ENCODE assay signal across 8 mouse cellular contexts in the genomic region with DNA sequence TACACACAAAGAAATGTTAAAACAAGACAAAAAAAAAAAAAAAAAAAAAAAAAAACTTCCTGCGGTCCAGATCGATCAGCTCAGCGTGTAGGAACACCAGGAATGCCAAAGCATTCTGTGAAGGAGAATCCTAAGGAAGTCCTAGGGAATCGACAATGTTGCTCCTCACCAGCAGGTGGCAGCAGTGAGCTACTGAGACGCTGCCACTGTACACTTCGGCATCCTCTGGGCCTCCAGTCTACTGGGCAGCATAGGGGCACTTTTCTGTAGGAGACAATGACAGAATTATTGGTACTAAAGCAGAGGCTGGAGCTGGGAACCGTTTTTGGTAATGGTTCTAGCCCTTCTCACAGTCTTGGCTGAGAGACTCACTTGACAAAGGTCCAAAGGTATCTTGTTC. TPM values are rescaled to one million over a fixed set of nuclear protein-coding genes. Genes with fewer than 3 reads are reported as not detected.
DNase-seq lines count a peak whose midpoint lies in the region; ATAC-seq and TF ChIP-seq lines count a peak whose summit lies in the region.

No protein-coding gene starts in this region.

- no peaks in the 10 kb centered on the region for H3K79me2 ChIP-seq in CH12.LX (replicated peaks; ENCODE audit: control insufficient read depth, extremely low read depth, insufficient read depth, poor library complexity, severe bottlenecking)

- TF ChIP-seq RAD21 in CH12.LX (IDR thresholded peaks at IDR 0.05; ENCODE audit: low read depth, low read length), result peak; percentile 94

- peaks cover 7% of the 10 kb centered on the region for H3K27me3 ChIP-seq in CH12.LX (replicated peaks)
- H3K27me3 ChIP-seq in forebrain, embryonic 13.5 days, result peaks cover 13% of the 10 kb centered on the region
- H3K27me3 ChIP-seq in heart, embryonic 16.5 days (ENCODE audit: control insufficient read depth, insufficient read depth, low read length), result no peaks in the 10 kb centered on the region
- H3K27me3 ChIP-seq in liver, embryonic 12.5 days (replicated peaks), result peaks cover 5% of the 10 kb centered on the region
- no peaks in the 10 kb centered on the region for H3K27me3 ChIP-seq in neural tube, embryonic 11.5 days (ENCODE audit: control insufficient read depth, insufficient read depth, low read length)
- H3K27me3 ChIP-seq in stomach, embryonic 14.5 days (ENCODE audit: control insufficient read depth, insufficient read depth, low read length), result no peaks in the 10 kb centered on the region

- no peak overlapping the region for H3K27ac ChIP-seq in CH12.LX (ENCODE audit: insufficient read depth, low read depth)
- H3K27ac ChIP-seq in forebrain, embryonic 13.5 days, result no peak overlapping the region
- no peak overlapping the region for H3K27ac ChIP-seq in heart, embryonic 16.5 days (ENCODE audit: low read length)
- no peak overlapping the region for H3K27ac ChIP-seq in liver, embryonic 12.5 days
- no peak overlapping the region for H3K27ac ChIP-seq in neural tube, embryonic 11.5 days (ENCODE audit: low read depth, low read length)
- H3K27ac ChIP-seq in stomach, embryonic 14.5 days (ENCODE audit: low read length), result no peak overlapping the region

- peak overlapping the region; percentile 42 for H3K4me2 ChIP-seq in CH12.LX (ENCODE audit: insufficient read depth, low read depth, poor library complexity, severe bottlenecking)
- H3K4me2 ChIP-seq in forebrain, embryonic 13.5 days, result no peak overlapping the region
- no peak overlapping the region for H3K4me2 ChIP-seq in heart, embryonic 16.5 days (ENCODE audit: low read depth, low read length)
- no peak overlapping the region for H3K4me2 ChIP-seq in liver, embryonic 12.5 days
- no peak overlapping the region for H3K4me2 ChIP-seq in neural tube, embryonic 11.5 days (ENCODE audit: low read depth)
- no peak overlapping the region for H3K4me2 ChIP-seq in stomach, embryonic 14.5 days (replicated peaks; ENCODE audit: low read depth, low read length)

- no peak for TF ChIP-seq EP300 in CH12.LX (IDR thresholded peaks at IDR 0.05; ENCODE audit: low read length)

- WGBS in forebrain, embryonic 13.5 days, result 1% methylated on average over 7 of the region's 7 CpGs
- WGBS in heart, embryonic 16.5 days, result under 1% methylated on average over 7 of the region's 7 CpGs
- under 1% methylated on average over 7 of the region's 7 CpGs for whole genome bisulfite sequencing in liver, embryonic 12.5 days (ENCODE audit: insufficient replicate concordance)
- 4% methylated on average over 7 of the region's 7 CpGs for WGBS in neural tube, embryonic 11.5 days
- 3% methylated on average over 7 of the region's 7 CpGs for WGBS in stomach, embryonic 14.5 days

- no peak overlapping the region for H3K4me3 ChIP-seq in CH12.LX (replicated peaks in 1 of 3; ENCODE audit: low read depth in 2 of 3, low read length in 2 of 3, poor library complexity in 1 of 3)
- H3K4me3 ChIP-seq in forebrain, embryonic 13.5 days, result no peak overlapping the region
- H3K4me3 ChIP-seq in heart, embryonic 16.5 days (ENCODE audit: low read length), result no peak overlapping the region
- H3K4me3 ChIP-seq in liver, embryonic 12.5 days, result no peak overlapping the region
- H3K4me3 ChIP-seq in neural tube, embryonic 11.5 days (ENCODE audit: low read depth, low read length), result no peak overlapping the region
- no peak overlapping the region for H3K4me3 ChIP-seq in stomach, embryonic 14.5 days (ENCODE audit: low read depth, low read length)

- H3K9ac ChIP-seq in CH12.LX (ENCODE audit: insufficient read depth, low read depth), result no peak overlapping the region
- no peak overlapping the region; the same call in 1 of the 2 replicates for H3K9ac ChIP-seq in forebrain, embryonic 13.5 days
- H3K9ac ChIP-seq in heart, embryonic 16.5 days (ENCODE audit: low read length), result no peak overlapping the region
- no peak overlapping the region for H3K9ac ChIP-seq in liver, embryonic 12.5 days
- no peak overlapping the region for H3K9ac ChIP-seq in neural tube, embryonic 11.5 days (ENCODE audit: low read length)
- no peak overlapping the region for H3K9ac ChIP-seq in stomach, embryonic 14.5 days (replicated peaks; ENCODE audit: low read depth, low read length)

- DNase-seq in CH12.LX (ENCODE audit: extremely low read depth), result peak; percentile 81
- DNase-seq in c-Kit-positive CD71-positive TER-119-positive erythroid progenitor cells, embryonic 14.5 days (ENCODE audit: low spot score), result peak; percentile 74
- DNase-seq in kidney, postnatal 14 days, result peak; percentile 92
- DNase-seq in neural tube, embryonic 11.5 days (ENCODE audit: low spot score), result peak; percentile 87

- H3K36me3 ChIP-seq in CH12.LX (replicated peaks in 1 of 2; ENCODE audit: control insufficient read depth in 1 of 2, insufficient read depth in 1 of 2, low read length in 1 of 2), result no peaks in the 10 kb centered on the region
- no peaks in the 10 kb centered on the region for H3K36me3 ChIP-seq in forebrain, embryonic 13.5 days (ENCODE audit: poor library complexity, severe bottlenecking)
- no peaks in the 10 kb centered on the region for H3K36me3 ChIP-seq in heart, embryonic 16.5 days (ENCODE audit: control insufficient read depth, insufficient read depth)
- no peaks in the 10 kb centered on the region for H3K36me3 ChIP-seq in liver, embryonic 12.5 days
- H3K36me3 ChIP-seq in neural tube, embryonic 11.5 days (ENCODE audit: control insufficient read depth, insufficient read depth, low read length), result no peaks in the 10 kb centered on the region
- H3K36me3 ChIP-seq in stomach, embryonic 14.5 days (ENCODE audit: control insufficient read depth, insufficient read depth, low read length), result no peaks in the 10 kb centered on the region

- no peaks in the 10 kb centered on the region for H3K9me3 ChIP-seq in CH12.LX (replicated peaks; ENCODE audit: low read length)
- H3K9me3 ChIP-seq in forebrain, embryonic 13.5 days (replicated peaks), result no peaks in the 10 kb centered on the region
- H3K9me3 ChIP-seq in heart, embryonic 16.5 days (replicated peaks; ENCODE audit: control insufficient read depth, low read length), result no peaks in the 10 kb centered on the region
- no peaks in the 10 kb centered on the region for H3K9me3 ChIP-seq in liver, embryonic 12.5 days (replicated peaks)
- H3K9me3 ChIP-seq in neural tube, embryonic 11.5 days (ENCODE audit: control insufficient read depth, low read length), result no peaks in the 10 kb centered on the region
- no peaks in the 10 kb centered on the region for H3K9me3 ChIP-seq in stomach, embryonic 14.5 days (ENCODE audit: control insufficient read depth, low read depth, low read length)

- ATAC-seq in forebrain, embryonic 13.5 days, result peak; percentile 83
- ATAC-seq in heart, embryonic 16.5 days (replicated peaks; ENCODE audit: extremely low read depth, insufficient read depth, low FRiP score), result 0 out of 2 replicates have a peak, but pooled peaks have one; percentile 20
- peak; percentile 53; the same call in 1 of the 2 replicates for ATAC-seq in liver, embryonic 12.5 days
- peak; percentile 48 for ATAC-seq in neural tube, embryonic 11.5 days (ENCODE audit: insufficient read depth, low FRiP score, low TSS enrichment)
- ATAC-seq in stomach, embryonic 14.5 days (ENCODE audit: insufficient number of reproducible peaks, insufficient read depth, low FRiP score, low read depth), result peak; percentile 70

- in situ Hi-C loops in CH12.LX (cut with MboI; ENCODE audit: low pct_ligation_motif_present, low pct_unique_long_range_greater_than_20kb, low sequenced_read_pairs), result no loop called here

- peak; percentile 97 to 98 for TF ChIP-seq CTCF in CH12.LX (conservative IDR thresholded peaks at IDR 0.05 in 1 of 2, IDR thresholded peaks at IDR 0.05 in 1 of 2; ENCODE audit: low read depth in 2 of 2, low read length in 2 of 2)

- TF ChIP-seq POLR2A in CH12.LX (IDR thresholded peaks at IDR 0.05; ENCODE audit: low read depth, low read length), result no peak

- dilution Hi-C loops in CH12.LX (cut with MboI; ENCODE audit: extremely low pct_ligation_motif_present, extremely low pct_unique_long_range_greater_than_20kb, low sequenced_read_pairs), result no loop called here

- H3K4me1 ChIP-seq in CH12.LX (ENCODE audit: control insufficient read depth in 1 of 2, insufficient read depth in 2 of 2), result peaks cover 0 to 11% of the 10 kb centered on the region in 2 experiments; a peak in 2 of 4 replicates
- peaks cover 13% of the 10 kb centered on the region for H3K4me1 ChIP-seq in forebrain, embryonic 13.5 days
- peaks cover 8% of the 10 kb centered on the region for H3K4me1 ChIP-seq in heart, embryonic 16.5 days (ENCODE audit: control insufficient read depth, insufficient read depth, low read length)
- H3K4me1 ChIP-seq in liver, embryonic 12.5 days, result peaks cover 28% of the 10 kb centered on the region
- H3K4me1 ChIP-seq in neural tube, embryonic 11.5 days (ENCODE audit: control insufficient read depth, insufficient read depth, low read length), result no peaks in the 10 kb centered on the region
- peaks cover 8% of the 10 kb centered on the region for H3K4me1 ChIP-seq in stomach, embryonic 14.5 days (ENCODE audit: control insufficient read depth, insufficient read depth, low read length)

RNA-seq across cellular contexts. Expression of a gene that starts 14.6 kb away (rescaled TPM):
- total RNA-seq in CH12.LX (2012; rRNA removed) (0.04 TPM in 1 of 2 replicates, not detected in the other), CH12.LX (2014; rRNA removed) (not detected in 2 replicates)
- not detected in 2 replicates for polyA plus RNA-seq in CH12.LX (2012; ENCODE audit: insufficient read length, low read depth)
- polyA plus RNA-seq in forebrain, embryonic 13.5 days (2015; fragmentation: Nextera tagmentation; extraction: Ambion mirVana), result 0.15 and 0.18 TPM in 2 replicates
- polyA plus RNA-seq in heart, embryonic 16.5 days (2015; fragmentation: Nextera tagmentation; extraction: Ambion mirVana), result 0.11 and 0.20 TPM in 2 replicates
- polyA plus RNA-seq in liver, embryonic 12.5 days (2016; fragmentation: Nextera tagmentation; extraction: Ambion mirVana), result 0.37 and 0.63 TPM in 2 replicates
- 0.70 and 0.96 TPM in 2 replicates for polyA plus RNA-seq in neural tube, embryonic 11.5 days (2014; fragmentation: Nextera tagmentation; extraction: Ambion mirVana)
- polyA plus RNA-seq in stomach, embryonic 14.5 days (2014; fragmentation: Nextera tagmentation; extraction: Ambion mirVana), result 2.0 and 2.5 TPM in 2 replicates

RNA-seq across cellular contexts. Expression of a gene that starts 24.4 kb away (rescaled TPM):
- total RNA-seq in CH12.LX (2012; rRNA removed) (23.3 and 23.5 TPM in 2 replicates), CH12.LX (2014; rRNA removed) (22.3 and 27.1 TPM in 2 replicates)
- 25.6 and 31.8 TPM in 2 replicates for polyA plus RNA-seq in CH12.LX (2012; ENCODE audit: insufficient read length, low read depth)
- polyA plus RNA-seq in forebrain, embryonic 13.5 days (2015; fragmentation: Nextera tagmentation; extraction: Ambion mirVana), result 7.0 and 8.1 TPM in 2 replicates
- polyA plus RNA-seq in heart, embryonic 16.5 days (2015; fragmentation: Nextera tagmentation; extraction: Ambion mirVana), result 5.0 and 5.5 TPM in 2 replicates
- 5.1 and 5.6 TPM in 2 replicates for polyA plus RNA-seq in liver, embryonic 12.5 days (2016; fragmentation: Nextera tagmentation; extraction: Ambion mirVana)
- 10.4 and 11.1 TPM in 2 replicates for polyA plus RNA-seq in neural tube, embryonic 11.5 days (2014; fragmentation: Nextera tagmentation; extraction: Ambion mirVana)
- 16.9 and 18.9 TPM in 2 replicates for polyA plus RNA-seq in stomach, embryonic 14.5 days (2014; fragmentation: Nextera tagmentation; extraction: Ambion mirVana)

RNA-seq across cellular contexts. Expression of a gene that starts 31.0 kb away (rescaled TPM):
- 95.5 and 98.3 TPM in 2 replicates for total RNA-seq in CH12.LX (2012; rRNA removed)
- 107 and 126 TPM in 2 replicates for total RNA-seq in CH12.LX (2014; rRNA removed)
- 241 and 266 TPM in 2 replicates for polyA plus RNA-seq in CH12.LX (2012; ENCODE audit: insufficient read length, low read depth)
- 64.1 and 66.5 TPM in 2 replicates for polyA plus RNA-seq in forebrain, embryonic 13.5 days (2015; fragmentation: Nextera tagmentation; extraction: Ambion mirVana)
- 49.3 and 55.6 TPM in 2 replicates for polyA plus RNA-seq in heart, embryonic 16.5 days (2015; fragmentation: Nextera tagmentation; extraction: Ambion mirVana)
- polyA plus RNA-seq in liver, embryonic 12.5 days (2016; fragmentation: Nextera tagmentation; extraction: Ambion mirVana), result 69.7 and 74.7 TPM in 2 replicates
- polyA plus RNA-seq in neural tube, embryonic 11.5 days (2014; fragmentation: Nextera tagmentation; extraction: Ambion mirVana), result 84.7 and 86.7 TPM in 2 replicates
- polyA plus RNA-seq in stomach, embryonic 14.5 days (2014; fragmentation: Nextera tagmentation; extraction: Ambion mirVana), result 63.8 and 68.4 TPM in 2 replicates

RNA-seq across cellular contexts. Expression of a gene that starts 50.1 kb away (rescaled TPM):
- 105 and 126 TPM in 2 replicates for total RNA-seq in CH12.LX (2012; rRNA removed)
- 121 and 133 TPM in 2 replicates for total RNA-seq in CH12.LX (2014; rRNA removed)
- 132 and 166 TPM in 2 replicates for polyA plus RNA-seq in CH12.LX (2012; ENCODE audit: insufficient read length, low read depth)
- polyA plus RNA-seq in forebrain, embryonic 13.5 days (2015; fragmentation: Nextera tagmentation; extraction: Ambion mirVana), result 116 and 126 TPM in 2 replicates
- 56.6 and 67.9 TPM in 2 replicates for polyA plus RNA-seq in heart, embryonic 16.5 days (2015; fragmentation: Nextera tagmentation; extraction: Ambion mirVana)
- 62.0 and 66.8 TPM in 2 replicates for polyA plus RNA-seq in liver, embryonic 12.5 days (2016; fragmentation: Nextera tagmentation; extraction: Ambion mirVana)
- polyA plus RNA-seq in neural tube, embryonic 11.5 days (2014; fragmentation: Nextera tagmentation; extraction: Ambion mirVana), result 92.9 and 102 TPM in 2 replicates
- polyA plus RNA-seq in stomach, embryonic 14.5 days (2014; fragmentation: Nextera tagmentation; extraction: Ambion mirVana), result 96.9 and 109 TPM in 2 replicates

RNA-seq across cellular contexts. Expression of a gene that starts 55.7 kb away (rescaled TPM):
- total RNA-seq in CH12.LX (2012; rRNA removed) (265 and 269 TPM in 2 replicates), CH12.LX (2014; rRNA removed) (296 and 371 TPM in 2 replicates)
- polyA plus RNA-seq in CH12.LX (2012; ENCODE audit: insufficient read length, low read depth), result 356 and 502 TPM in 2 replicates
- 470 and 502 TPM in 2 replicates for polyA plus RNA-seq in forebrain, embryonic 13.5 days (2015; fragmentation: Nextera tagmentation; extraction: Ambion mirVana)
- polyA plus RNA-seq in heart, embryonic 16.5 days (2015; fragmentation: Nextera tagmentation; extraction: Ambion mirVana), result 274 and 277 TPM in 2 replicates
- polyA plus RNA-seq in liver, embryonic 12.5 days (2016; fragmentation: Nextera tagmentation; extraction: Ambion mirVana), result 150 and 168 TPM in 2 replicates
- polyA plus RNA-seq in neural tube, embryonic 11.5 days (2014; fragmentation: Nextera tagmentation; extraction: Ambion mirVana), result 386 and 396 TPM in 2 replicates
- 500 and 514 TPM in 2 replicates for polyA plus RNA-seq in stomach, embryonic 14.5 days (2014; fragmentation: Nextera tagmentation; extraction: Ambion mirVana)

Comparison
In these comparisons a context has a peak if more than half of its experiments do, and no peak if none do; other contexts are left out.
1. ATAC-seq: peak in every context shown above with its lines; median percentile 83 in forebrain, embryonic 13.5 days; 70 in stomach, embryonic 14.5 days; 53 in liver, embryonic 12.5 days; 48 in neural tube, embryonic 11.5 days; 20 in heart, embryonic 16.5 days.